Mouse (Mus musculus) liver, adult 2 months (tissue): Measurements from ENCODE around the gene Tcte2. TPM values are rescaled to one million over a fixed set of nuclear protein-coding genes. Genes with fewer than 3 reads are reported as not detected.

ENCODE experiments used
- DNase-seq: peaks from one replicate; pipeline ENCODE4 v3.0.0-alpha.2; 2011; ENCODE audit warnings: low read depth, low spot score; ENCODE audit errors: extremely low read depth
- H3K27ac ChIP-seq: fragments of 200-500 bp; replicated peaks from 2 replicates; pipeline ENCODE4 v1.5.1; 2012; ENCODE audit warnings: low read depth, mild to moderate bottlenecking, control low read depth, inconsistent platforms, low read length; ENCODE audit not compliant: insufficient read depth
- H3K27me3 ChIP-seq: fragments of 200-500 bp; 2 replicates; pipeline ENCODE4 v1.6.1; 2012; ENCODE audit warnings: mild to moderate bottlenecking, moderate library complexity, low read length, inconsistent platforms; ENCODE audit not compliant: control insufficient read depth, insufficient read depth
- H3K36me3 ChIP-seq: fragments of 200-500 bp; 2 replicates; pipeline ENCODE4 v1.6.1; 2012; ENCODE audit warnings: low read length, inconsistent platforms; ENCODE audit not compliant: control insufficient read depth, insufficient read depth
- H3K4me1 ChIP-seq: fragments of 200-500 bp; 2 replicates; pipeline ENCODE4 v1.6.1; 2011; ENCODE audit warnings: low read length; ENCODE audit not compliant: control insufficient read depth, insufficient read depth
- H3K4me3 ChIP-seq: fragments of 200-500 bp; 2 replicates; pipeline ENCODE4 v1.5.1; 2011; ENCODE audit warnings: low read depth, mild to moderate bottlenecking, control low read depth, low read length, moderate library complexity; ENCODE audit not compliant: insufficient read depth
- H3K79me2 ChIP-seq: fragments of 200-500 bp; 2 replicates; pipeline ENCODE4 v1.6.1; 2012; ENCODE audit warnings: inconsistent platforms, mild to moderate bottlenecking, low read length, moderate library complexity; ENCODE audit not compliant: control insufficient read depth, insufficient read depth
- H3K9ac ChIP-seq: fragments of 200-500 bp; 2 replicates; pipeline ENCODE4 v1.6.1; 2012; ENCODE audit warnings: low read depth, mild to moderate bottlenecking, control low read depth, inconsistent platforms, low read length
- CTCF ChIP-seq: fragments of 200-500 bp; IDR thresholded peaks from 2 replicates; pipeline ENCODE4 v1.5.1; 2011; ENCODE audit warnings: low read depth, low read length, control low read depth
- POLR2A ChIP-seq: fragments of 200-500 bp; IDR thresholded peaks from 2 replicates; pipeline ENCODE4 v1.6.1; 2011; ENCODE audit warnings: low read length, control low read depth; ENCODE audit not compliant: insufficient read depth; ENCODE audit errors: extremely low read depth
- WGBS: fragments of 180-500 bp; shearing (Covaris S2); methylation state at CpG from one replicate; pipeline ENCODE4 v1.1.7; 2018; 5-methylcytosine and 5-hydroxymethylcytosine counted together
- polyA plus RNA-seq: library from polyadenylated mRNA; depleted of rRNA; stranded (reverse); fragments of >200 nt; gene quantifications from 2 replicates; pipeline ENCODE4 v1.2.3, GENCODE M21; 2012
- total RNA-seq: library from RNA; depleted of rRNA; stranded (reverse); fragments of >200 nt; gene quantifications from 2 replicates; pipeline ENCODE4 v1.2.3, GENCODE M21; 2014

Gene Tcte2
- total and polyA plus RNA-seq, 2 experiments: 0.94 to 1.5 TPM

DNA sequence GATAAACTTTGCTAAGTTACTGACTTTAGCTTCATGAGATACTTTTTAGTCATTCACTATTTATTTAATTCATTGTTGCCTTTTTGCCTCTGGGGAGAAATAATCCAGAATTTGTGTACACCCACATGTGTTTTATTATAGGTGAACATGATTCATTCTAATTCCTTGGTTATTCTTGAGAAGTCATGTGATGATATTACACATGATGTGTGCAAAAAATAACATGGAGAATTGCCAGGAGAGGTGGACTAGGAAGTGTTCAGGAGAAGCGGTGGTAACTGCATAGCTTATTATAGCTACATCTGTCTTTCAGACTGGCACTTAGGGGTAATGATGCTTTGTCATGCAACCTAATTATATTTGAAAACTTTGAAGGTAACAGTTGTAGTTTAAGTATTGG lies 2.2 kb upstream of the Tcte2 start:
- 88% methylated on average over 1 of the region's 1 CpGs for WGBS
- no peak for DNase-seq
- Histone ChIP-seq H3K79me2 (peaks cover 20% of the 10 kb centered on the region), H3K36me3 (no peaks in the 10 kb centered on the region), H3K4me1 (peaks cover 7% of the 10 kb centered on the region), H3K27ac (no peak overlapping the region), H3K27me3 (no peaks in the 10 kb centered on the region), H3K9ac (no peak overlapping the region), H3K4me3 (no peak overlapping the region)
- no peak for TF ChIP-seq POLR2A
- TF ChIP-seq CTCF: no peak

DNA sequence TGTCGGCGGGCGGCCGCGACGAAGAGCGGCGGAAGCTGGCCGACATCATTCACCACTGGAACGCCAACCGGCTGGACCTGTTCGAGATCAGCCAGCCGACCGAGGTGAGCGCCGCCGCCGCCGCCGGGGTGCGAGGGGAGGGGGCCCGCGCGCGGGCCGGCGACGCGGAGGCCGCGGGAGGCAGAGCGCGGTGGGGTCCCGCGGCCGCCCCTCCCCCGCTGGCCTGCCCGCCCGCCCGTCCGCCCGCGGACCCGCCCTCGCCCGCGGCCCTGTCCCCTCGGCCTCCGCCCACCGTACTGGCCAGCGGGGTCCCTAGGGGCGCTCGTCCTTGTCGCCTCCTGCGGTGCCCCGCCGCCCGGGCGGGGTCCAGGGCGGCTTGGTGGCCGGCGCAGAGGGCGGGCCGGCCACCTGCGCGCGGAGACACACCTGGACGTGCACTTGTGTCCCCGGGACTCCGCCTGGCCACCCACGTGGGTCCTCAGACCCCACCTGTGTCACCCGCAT lies 898 bp downstream of the Tcte2 start:
- no peaks in the 10 kb centered on the region for H3K36me3 ChIP-seq
- WGBS: 1% methylated on average over 69 of the region's 72 CpGs
- DNase-seq: no peak
- H3K4me1 ChIP-seq: peaks cover 6% of the 10 kb centered on the region
- H3K9ac ChIP-seq: peak overlapping the region; percentile 98
- H3K4me3 ChIP-seq: peak overlapping the region; percentile 73
- peak overlapping the region; percentile 73 for H3K27ac ChIP-seq
- peaks cover 14% of the 10 kb centered on the region for H3K79me2 ChIP-seq
- no peaks in the 10 kb centered on the region for H3K27me3 ChIP-seq
- no peak for TF ChIP-seq CTCF
- no peak for TF ChIP-seq POLR2A

DNA sequence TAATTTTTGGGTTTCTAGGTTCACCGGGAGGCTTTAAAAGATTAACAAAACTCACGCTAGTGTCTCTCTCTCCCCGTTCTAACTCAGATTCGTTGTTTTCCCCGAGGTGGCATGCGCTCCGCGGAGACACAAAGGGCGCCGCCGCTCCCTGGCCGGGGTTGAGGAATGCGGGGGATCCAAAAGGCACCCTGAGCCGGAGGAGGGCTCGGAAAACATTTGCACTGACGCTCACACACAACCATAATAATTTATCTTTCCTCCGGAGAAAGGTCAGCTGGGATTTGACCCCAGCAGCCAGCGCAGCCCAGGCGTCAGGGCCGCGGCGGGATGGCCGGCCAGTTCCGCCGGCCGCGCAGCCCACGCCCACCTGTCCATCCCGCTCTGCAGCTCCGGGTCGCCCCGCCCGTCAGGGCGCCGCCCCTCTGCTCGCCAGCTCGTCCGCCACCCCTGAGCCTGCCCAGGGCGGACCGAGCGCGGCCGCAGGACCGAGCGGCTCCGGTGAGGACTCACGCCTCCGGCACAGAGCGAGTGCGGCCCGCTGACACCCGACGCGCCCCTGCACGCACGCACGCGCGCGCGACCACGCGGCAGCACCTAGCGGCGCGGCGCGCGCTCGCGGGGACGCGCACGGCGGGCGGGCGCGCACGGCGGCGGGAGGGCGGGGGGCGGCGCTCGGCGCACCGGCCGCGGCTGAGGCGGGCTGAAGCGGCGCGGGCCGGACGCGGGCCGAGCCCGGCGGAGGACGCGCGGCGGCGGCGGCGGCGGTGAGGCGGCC lies 1.6 kb downstream of the Tcte2 start, which contains the start of gene Afdn:
Gene Afdn, plus strand, starts transcription at position 687 of the 775 bp plus-strand sequence.
- TF ChIP-seq POLR2A (peak; percentile 45; the same call in 1 of the 2 replicates), CTCF (no peak)
- Histone ChIP-seq H3K4me3 (peak within 1 kb of the TSS; percentile 92), H3K79me2 (peaks cover 10% of the 10 kb centered on the region), H3K27me3 (no peaks in the 10 kb centered on the region), H3K4me1 (peaks cover 6% of the 10 kb centered on the region), H3K27ac (peak within 1 kb of the TSS; percentile 85), H3K36me3 (no peaks in the 10 kb centered on the region), H3K9ac (peak within 1 kb of the TSS; percentile 98)
- 14% methylated on average over 108 of the region's 108 CpGs for WGBS
- DNase-seq: peak; percentile 72

DNA sequence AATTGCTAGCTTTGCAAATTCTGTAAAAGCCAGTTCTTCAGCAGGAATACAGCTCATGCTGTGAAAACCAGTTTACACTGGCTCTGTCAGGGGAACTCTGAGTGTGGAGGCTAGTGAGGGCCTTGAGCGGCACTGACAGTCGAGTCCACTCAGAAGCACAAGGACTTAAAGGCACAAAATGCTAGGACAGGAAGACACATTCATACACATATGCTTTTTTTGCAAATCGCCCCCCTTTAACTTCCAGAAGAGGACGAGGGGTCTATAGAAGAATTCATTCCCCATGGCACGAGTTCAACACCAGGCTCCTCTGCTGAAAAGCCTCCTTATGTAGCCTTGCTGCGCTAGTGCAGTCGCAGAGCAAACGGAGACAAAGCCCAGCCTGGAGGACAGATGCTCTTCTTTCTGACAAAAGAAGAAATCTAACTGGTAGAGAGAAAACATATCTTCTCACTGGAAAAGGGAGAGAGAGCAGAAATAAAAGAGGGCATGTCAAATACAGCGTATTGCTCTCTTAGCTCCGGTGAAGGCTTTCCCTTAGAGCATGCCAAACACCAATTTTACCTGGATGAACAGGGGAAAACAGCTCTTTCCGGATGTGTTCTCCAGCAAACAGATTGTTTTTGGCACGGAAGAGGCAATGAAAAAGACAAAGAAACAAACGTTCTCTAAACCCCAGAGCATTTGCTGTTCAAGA lies 2.3 kb downstream of the Tcte2 start:
- Histone ChIP-seq H3K27ac (peak overlapping the region; percentile 85), H3K9ac (peak overlapping the region; percentile 73; the same call in 1 of the 2 replicates)

DNA sequence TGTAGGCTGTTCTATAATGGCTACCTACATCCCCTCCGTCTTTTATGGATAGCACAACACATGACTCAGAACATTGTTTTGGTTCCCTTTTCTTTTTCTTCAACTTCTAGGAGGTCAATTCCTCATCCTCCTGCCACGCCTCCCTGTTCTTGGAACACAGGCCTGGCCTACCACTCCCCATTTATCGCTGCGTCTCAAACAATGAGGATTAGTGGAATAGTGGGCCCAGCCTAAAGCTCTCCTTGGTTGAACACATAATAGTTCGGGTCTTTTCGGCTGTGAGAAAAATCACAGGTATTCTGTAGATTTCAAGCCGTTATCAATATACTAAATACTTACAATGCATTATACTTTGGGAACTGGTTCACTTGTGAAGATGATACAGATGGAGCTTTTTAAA lies 3.0 kb downstream of the Tcte2 start:
- H3K9ac ChIP-seq: no peak overlapping the region
- no peaks in the 10 kb centered on the region for H3K27me3 ChIP-seq
- WGBS: 92% methylated on average over 7 of the region's 7 CpGs
- peaks cover 6% of the 10 kb centered on the region for H3K4me1 ChIP-seq
- no peak overlapping the region for H3K4me3 ChIP-seq
- H3K79me2 ChIP-seq: peaks cover 10% of the 10 kb centered on the region
- TF ChIP-seq CTCF (no peak), POLR2A (no peak)
- H3K36me3 ChIP-seq: no peaks in the 10 kb centered on the region
- H3K27ac ChIP-seq: no peak overlapping the region
- DNase-seq: no peak

More for the DNA sequence above, 2.3 kb downstream of the Tcte2 start:
- H3K27me3 ChIP-seq: no peaks in the 10 kb centered on the region
- H3K36me3 ChIP-seq: no peaks in the 10 kb centered on the region
- peak; percentile 53 for DNase-seq
- H3K4me1 ChIP-seq: peaks cover 6% of the 10 kb centered on the region
- peaks cover 10% of the 10 kb centered on the region for H3K79me2 ChIP-seq
- peak overlapping the region; percentile 92; the same call in 1 of the 2 replicates for H3K4me3 ChIP-seq
- TF ChIP-seq CTCF (no peak), POLR2A (no peak)
- WGBS: 23% methylated on average over 13 of the region's 13 CpGs

DNA sequence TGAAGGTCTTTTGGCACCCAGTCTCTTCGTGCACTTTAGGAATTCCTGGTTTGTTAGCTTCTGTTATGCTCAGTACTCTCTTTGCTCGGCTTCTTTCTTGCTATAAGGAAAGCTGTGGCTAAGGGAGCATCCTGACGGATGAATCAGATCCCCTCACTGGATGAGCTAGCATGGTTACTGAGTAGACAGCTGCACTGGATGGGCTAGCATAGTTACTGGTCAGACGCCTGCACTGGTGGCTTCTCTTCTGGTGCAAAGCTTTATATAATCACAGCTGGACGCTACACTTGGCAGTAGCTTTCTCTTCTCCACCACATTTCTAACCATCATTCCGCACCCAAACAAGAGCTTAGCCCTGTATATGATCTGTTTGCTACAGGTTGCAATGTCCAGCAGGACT lies 6.7 kb downstream of the Tcte2 start:
- 93% methylated on average over 6 of the region's 6 CpGs for WGBS
- H3K36me3 ChIP-seq: no peaks in the 10 kb centered on the region
- H3K27ac ChIP-seq: no peak overlapping the region
- H3K27me3 ChIP-seq: no peaks in the 10 kb centered on the region
- no peak overlapping the region for H3K4me3 ChIP-seq
- peaks cover 3% of the 10 kb centered on the region; the same call in 1 of the 2 replicates for H3K4me1 ChIP-seq
- no peak for TF ChIP-seq POLR2A
- TF ChIP-seq CTCF: no peak
- no peak overlapping the region for H3K9ac ChIP-seq
- no peaks in the 10 kb centered on the region for H3K79me2 ChIP-seq
- no peak for DNase-seq
